Mouse (Mus musculus): ENCODE measurements around the gene Aqp2. TPM values are rescaled to one million over a fixed set of nuclear protein-coding genes. Genes with fewer than 3 reads are reported as not detected.

Gene Aqp2
- not detected for total RNA-seq (2023)

DNA sequence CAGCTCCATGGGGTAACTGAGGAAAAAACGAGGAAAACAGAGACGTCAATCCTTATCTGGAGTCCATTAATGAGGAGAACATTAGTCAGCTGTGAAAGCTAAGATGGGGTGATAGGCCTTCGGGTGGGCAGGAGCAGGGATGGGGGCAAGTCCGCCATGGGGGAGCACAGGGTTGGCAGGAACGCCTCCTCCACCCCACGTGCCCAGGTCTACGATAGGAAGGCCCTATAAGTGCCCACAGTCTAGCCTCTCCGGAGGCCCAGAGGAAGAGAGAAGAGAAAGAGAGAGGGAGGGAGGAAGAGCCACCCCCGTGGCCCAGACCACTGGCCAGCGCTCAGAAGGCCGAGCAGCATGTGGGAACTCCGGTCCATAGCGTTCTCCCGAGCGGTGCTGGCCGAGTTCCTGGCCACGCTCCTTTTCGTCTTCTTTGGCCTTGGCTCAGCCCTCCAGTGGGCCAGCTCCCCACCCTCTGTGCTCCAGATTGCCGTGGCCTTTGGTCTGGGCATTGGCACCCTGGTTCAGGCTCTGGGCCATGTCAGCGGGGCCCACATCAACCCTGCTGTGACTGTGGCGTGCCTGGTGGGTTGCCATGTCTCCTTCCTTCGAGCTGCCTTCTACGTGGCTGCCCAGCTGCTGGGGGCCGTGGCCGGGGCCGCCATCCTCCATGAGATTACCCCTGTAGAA, at the start of gene Aqp2:
Gene Aqp2, plus strand, starts transcription at position 254 of the 684 bp plus-strand sequence.

DNA sequence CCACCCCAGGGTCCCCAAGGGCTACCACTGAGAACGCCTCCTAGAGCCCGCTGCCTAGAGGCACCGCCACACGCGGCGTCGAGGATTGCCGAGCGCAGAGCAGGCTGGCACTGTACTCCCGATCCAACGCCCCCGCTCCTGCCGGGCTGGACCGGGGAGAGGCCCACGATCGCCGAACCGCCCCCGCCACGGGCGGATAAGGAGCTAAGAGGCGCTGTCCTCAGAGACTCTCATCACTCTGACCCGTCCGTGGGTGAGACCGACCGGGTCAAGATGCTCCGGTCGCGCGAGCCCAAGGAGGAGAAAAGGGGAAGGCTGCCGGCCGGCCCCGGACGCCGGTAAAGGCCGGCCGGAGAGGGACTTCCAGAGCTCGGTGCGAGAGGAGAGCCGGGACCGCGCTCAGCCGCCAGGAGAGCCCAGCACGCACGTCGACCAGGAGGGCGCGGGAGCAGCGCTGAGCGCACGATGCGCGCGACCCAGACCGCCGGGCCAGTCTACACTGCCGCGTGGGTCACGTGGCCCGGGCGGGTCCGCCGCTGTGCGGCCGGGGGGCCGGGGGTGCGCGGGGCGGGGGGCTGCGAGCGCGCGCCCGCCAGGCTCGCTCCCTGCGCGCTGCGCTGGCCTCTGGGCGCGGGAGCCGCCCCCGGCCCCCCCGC, 11.7 kb downstream of the Aqp2 start, which contains the start of gene Aqp5:
Gene Aqp5, plus strand, starts transcription at position 354 of the 656 bp plus-strand sequence.

DNA sequence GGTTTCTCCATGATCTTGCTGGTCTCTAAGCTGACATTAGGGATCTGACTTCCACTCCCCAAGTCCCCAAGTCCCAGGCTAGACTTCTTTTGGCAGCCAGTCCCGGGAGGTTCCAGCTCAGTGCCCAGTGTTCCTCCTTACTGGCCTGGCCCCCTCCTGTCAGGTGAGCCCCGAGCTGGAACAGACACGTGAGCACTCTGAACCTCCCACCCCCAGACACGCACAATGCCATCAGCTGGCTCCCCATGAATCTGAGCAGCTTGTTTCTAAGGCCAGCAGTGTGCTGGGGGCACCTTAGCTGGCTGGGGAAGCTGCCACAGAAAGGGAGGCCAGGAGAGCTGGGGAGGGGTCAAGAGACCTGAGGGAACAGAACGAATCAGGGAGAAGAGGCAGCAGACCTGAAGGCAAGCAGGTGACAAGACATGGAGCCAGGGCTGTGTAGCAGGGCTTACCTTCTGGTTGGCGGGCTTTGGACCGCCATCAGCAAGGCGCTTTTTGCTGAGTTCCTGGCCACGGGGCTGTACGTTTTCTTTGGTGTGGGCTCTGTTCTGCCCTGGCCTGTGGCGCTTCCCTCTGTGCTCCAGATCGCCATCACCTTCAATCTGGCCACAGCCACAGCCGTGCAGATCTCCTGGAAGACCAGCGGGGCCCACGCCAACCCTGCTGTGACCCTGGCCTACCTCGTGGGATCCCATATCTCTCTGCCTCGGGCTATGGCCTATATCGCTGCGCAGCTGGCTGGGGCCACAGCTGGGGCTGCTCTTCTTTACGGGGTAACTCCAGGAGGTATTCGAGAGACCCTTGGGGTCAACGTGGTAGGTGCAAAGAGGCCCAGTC, 22.3 kb downstream of the Aqp2 start, which contains the start of gene Aqp6:
Gene Aqp6, plus strand, starts transcription at position 415 of the 837 bp plus-strand sequence.

Other genes starting within 250 kb of the Aqp2 start
- gene Fmnl3, start 208.6 kb upstream of the Aqp2 start, total RNA-seq (2023): 50.0 TPM
- gene Tmbim6, start 186.2 kb upstream of the Aqp2 start, total RNA-seq (2023): 425 TPM
- 45.3 TPM for gene Nckap5l, start 121.3 kb upstream of the Aqp2 start, total RNA-seq (2023)
- gene Bcdin3d, start 104.3 kb upstream of the Aqp2 start, total RNA-seq (2023): 7.4 TPM
- gene Faim2, start 50.9 kb upstream of the Aqp2 start, total RNA-seq (2023): not detected
- not detected for gene Aqp5, start 11.7 kb downstream of the Aqp2 start, total RNA-seq (2023)
- not detected for gene Aqp6, start 22.3 kb downstream of the Aqp2 start, total RNA-seq (2023)
- gene Racgap1, start 72.6 kb downstream of the Aqp2 start, total RNA-seq (2023): 5.6 TPM
- gene Asic1, start 91.3 kb downstream of the Aqp2 start, total RNA-seq (2023): not detected
- gene Smarcd1, start 123.1 kb downstream of the Aqp2 start, total RNA-seq (2023): 64.4 TPM
- 2.7 TPM for gene Gm17349, start 126.4 kb downstream of the Aqp2 start, total RNA-seq (2023)
- gene Gpd1, start 138.5 kb downstream of the Aqp2 start, total RNA-seq (2023): 1.1 TPM
- gene Cox14, start 146.6 kb downstream of the Aqp2 start, total RNA-seq (2023): 52.7 TPM
- gene Cers5, start 193.8 kb downstream of the Aqp2 start, total RNA-seq (2023): 61.0 TPM